Mouse (Mus musculus): ENCODE measurements around the gene Elob.
A peak's percentile ranks its signal among the peaks of the same experiment; 100 is the strongest.

Gene Elob

DNA sequence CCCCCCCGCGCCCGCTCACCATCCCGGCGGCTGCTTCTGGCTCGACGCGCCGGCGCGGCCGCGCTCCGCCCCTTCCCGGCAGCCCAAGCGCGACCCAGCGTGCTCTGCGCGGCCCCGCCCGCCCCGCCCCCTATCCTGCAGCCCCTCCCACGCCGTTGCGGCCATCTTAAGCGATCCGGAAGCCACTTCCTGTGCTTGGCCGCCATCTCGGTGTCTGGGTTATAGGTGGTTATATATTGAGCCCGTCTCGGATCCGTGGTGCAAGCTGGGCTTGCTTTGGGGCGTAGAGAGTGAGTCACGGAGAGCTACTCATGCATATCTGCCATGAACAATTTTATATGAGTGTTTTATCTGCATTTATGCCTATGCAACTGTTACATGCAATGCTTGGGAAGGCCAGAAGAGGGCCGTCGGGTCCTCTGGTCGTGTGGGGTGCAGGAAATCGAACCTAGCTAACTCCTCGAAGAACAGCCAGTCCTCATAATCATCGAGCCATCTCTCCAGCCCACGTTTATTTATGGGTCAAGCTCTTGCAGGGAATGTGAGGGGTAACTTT lies at the start of gene Elob:
Gene Elob, minus strand, starts transcription at position 73 of the 556 bp plus-strand sequence.
- DNase-seq (ENCODE audit: low spot score): peak; percentile 91

DNA sequence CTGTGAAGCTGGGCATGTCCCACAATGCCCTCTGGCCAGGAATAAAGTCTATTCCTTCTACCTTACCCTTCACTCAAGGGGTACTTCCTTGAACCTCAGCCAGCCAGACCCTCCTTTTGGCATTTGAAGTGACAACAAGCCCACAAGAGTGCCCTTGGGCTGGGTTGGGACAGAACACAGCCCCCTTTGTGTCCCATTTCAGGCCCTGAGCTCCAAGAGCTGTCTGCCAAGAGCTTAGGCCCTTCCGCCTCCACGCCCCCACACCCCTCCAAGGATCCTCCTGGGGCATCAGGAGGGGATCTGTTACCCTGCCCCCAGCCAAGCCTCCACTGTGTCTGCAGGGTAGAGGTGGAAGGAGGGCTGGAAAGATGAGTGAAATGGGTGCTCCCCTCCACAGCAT lies 48.2 kb upstream of the Elob start:
- no peak for DNase-seq (ENCODE audit: low spot score)

DNA sequence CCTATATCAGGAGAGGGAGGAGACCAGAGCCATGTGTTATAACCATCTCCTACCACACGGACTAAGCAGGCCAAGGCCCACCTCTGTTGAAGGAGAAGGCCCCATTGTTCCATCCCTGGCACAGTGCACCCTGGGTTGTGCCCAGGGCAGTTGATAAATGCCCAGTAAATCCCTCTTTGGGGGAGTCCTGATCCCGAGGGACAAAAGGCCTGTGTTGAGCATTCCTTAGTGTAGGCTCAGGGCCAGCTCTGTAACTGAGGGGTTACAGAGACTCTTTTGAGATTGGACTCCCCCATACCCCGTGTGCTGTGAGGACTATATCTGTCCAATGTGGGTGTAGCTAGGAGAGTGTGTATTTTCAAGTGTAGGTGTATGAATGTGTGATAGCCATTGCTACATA lies 47.8 kb upstream of the Elob start:
- no peak for DNase-seq (ENCODE audit: low spot score)

DNA sequence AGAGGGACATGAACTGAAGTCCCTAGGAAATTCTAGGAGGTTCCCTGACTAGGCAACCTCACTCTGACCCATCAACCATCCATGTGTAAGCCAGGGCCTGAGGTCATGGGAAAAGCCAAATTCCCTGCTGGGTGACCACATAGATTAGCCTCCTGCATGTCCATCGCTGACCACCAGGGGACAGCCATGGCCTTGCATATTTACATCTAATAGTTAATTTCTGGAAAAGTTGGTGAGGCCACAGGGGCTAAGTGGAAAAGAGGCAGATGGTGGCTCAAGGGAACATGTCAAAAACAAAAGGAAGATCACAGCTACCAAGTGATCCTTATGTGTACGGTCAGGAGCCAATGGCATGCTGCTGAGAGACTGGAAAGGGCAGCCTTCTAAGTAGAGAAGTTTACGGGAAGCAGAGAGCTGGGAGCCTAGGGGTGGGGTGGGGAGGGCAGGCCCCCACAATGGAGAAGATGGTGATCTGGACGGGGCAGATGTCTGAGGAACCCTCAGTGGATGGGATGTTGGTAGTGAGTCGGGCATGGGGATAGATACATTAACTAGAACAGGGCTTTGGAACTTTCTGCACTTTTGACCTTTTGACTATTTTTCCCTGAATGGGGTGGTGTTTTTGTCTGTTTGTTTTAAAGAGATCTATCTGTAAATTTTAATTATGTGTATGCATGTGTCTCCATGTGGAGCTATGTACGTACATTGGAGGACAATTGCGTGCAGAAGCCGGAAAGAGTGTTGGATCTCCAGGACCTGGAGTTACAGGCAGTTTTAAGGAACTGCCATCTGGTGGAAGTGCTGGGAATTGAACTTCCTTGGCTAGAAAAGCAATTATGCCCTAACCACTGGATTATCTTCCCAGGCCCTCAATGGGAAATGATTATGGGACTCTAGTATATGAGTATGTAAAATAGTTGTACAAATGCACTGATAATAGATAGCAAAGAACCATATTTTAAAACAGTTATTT lies 45.2 kb upstream of the Elob start:
- peak; percentile 28 for DNase-seq (ENCODE audit: low spot score)

DNA sequence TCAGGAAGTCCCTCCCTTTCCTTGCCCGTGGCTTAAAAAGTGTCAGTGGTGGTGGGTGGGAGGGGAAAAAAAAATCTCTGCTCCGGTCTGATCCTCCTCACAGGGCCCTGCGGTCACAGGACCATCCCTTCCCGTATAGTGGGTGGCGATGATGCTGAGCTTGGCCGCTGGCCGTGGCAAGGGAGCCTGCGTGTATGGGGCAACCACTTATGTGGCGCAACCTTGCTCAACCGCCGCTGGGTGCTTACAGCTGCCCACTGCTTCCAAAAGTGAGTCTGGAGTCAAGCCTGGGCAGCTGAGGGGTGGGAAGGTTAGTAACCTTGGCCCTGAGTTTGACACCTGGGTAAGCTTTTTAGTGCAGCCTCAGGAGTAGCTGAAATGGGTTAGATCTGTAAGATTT lies 39.6 kb upstream of the Elob start:
- DNase-seq (ENCODE audit: low spot score): no peak

DNA sequence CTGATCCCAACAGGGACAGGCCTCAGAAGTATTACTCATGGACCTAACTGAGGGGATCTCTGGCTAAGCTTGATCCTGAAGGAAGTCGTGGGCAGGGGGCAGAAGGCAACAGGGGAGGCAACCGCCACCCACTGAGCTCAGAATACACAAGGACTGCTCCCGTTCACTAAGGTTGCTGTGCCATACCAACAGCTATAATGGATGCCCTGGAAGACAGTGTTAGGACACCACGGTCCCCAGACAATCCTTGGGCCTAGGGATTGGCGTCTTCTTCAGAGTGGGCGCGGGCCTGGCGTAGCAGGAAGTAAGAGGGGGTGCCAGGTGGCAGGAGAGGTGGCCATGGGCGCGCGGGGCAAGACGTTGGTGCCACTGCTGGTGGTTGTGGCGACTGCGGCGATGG lies 38.8 kb upstream of the Elob start, which contains the start of gene Prss21:
Gene Prss21, plus strand, starts transcription at position 301 of the 400 bp plus-strand sequence.
- no peak for DNase-seq (ENCODE audit: low spot score)

DNA sequence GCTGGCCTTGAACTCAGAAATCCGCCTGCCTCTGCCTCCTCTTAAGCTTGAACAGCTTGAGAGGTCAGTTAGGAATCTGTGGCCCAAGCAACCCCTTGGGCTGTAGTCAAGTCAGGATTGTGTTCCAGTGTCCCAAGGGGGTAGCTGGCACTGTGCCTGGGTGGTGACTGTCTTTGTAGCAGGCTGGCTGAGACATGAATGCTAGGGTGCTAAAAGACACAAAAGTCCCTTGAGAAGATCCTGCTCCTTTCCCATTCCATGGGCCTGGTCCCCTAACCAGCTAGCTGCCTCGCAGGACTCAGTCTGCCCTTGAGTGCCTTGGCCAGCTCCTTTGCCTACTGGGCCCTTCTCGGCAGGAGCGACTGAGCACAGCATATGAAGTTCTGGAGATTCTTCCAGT lies 34.0 kb upstream of the Elob start:
- no peak for DNase-seq (ENCODE audit: low spot score)

DNA sequence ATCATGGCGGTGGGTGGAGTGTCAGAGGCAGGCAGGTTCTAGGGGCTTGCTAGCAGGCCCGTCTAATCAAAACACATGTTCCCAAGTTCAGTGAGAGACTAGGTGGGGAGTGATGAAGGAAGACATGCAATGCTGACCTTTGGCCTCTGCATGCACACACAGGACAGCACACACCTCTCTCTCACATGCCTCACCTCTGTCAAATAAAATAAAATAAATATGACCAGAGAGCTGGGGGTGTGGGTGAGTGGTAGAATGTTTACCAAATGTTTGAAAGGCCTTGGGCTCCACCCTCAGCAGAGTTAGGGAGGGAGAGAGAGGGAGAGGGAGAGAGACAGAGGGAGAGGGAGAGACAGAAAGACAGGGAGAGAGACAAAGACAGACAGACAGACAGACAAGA lies 29.0 kb upstream of the Elob start:
- DNase-seq (ENCODE audit: low spot score): no peak

DNA sequence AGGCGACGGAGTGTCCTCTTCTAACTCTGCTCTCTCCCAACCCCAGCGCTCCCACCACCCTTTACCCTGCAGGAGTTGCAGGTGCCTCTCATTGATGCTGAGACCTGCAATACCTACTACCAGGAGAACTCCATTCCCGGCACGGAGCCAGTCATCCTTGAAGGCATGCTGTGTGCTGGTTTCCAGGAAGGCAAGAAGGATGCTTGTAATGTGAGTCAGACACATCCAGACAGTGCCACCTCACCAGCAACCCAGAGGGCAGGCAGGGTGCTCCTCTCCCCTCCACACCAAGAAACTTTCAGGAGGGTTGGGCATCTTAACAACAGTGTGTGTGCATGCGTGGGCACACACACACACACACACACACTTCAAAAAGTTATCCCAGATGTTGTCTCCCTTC lies 28.3 kb upstream of the Elob start:
- no peak for DNase-seq (ENCODE audit: low spot score)

DNA sequence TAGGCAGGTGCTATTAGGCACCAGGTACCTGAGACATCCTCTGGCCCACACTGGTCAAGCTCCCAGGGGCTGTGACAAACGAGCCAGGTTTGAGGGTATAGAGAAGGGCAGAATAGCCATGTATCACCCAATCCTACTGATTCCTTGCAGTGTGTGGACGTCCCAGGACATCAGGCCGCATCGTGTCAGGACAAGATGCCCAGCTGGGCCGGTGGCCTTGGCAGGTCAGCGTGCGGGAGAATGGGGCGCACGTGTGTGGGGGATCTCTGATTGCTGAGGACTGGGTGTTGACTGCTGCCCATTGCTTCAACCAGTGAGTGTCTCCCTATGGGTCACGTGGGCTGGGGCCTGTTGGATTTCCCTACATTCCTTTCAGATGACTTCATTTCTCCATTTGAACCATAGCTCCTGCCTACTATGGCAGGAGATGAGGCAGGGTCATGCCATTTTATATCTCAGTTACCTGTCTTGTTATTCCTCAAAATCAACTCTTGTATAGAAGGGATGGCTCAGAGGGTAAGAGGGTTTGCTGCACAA lies 25.4 kb upstream of the Elob start:
- no peak for DNase-seq (ENCODE audit: low spot score)

DNA sequence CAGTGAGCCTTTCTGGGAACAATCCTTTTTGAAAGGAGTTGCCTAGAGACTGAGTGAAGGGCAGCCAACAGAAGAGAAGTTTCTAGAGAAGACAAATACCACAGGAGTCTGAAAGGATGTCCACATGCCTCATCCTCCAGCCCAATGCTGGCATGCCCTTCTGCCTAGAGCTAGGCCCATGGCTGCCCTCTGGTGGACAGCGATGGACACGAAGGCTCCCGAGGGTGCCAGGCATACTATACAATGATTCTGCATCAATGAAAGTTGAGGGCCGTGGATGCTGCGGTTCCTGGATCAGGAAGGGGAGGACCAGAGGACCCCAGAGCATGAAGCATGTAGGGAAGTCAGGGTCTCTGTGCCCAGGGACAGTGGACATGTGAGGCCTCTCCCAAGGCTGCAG lies 24.4 kb upstream of the Elob start:
- DNase-seq (ENCODE audit: low spot score): no peak

DNA sequence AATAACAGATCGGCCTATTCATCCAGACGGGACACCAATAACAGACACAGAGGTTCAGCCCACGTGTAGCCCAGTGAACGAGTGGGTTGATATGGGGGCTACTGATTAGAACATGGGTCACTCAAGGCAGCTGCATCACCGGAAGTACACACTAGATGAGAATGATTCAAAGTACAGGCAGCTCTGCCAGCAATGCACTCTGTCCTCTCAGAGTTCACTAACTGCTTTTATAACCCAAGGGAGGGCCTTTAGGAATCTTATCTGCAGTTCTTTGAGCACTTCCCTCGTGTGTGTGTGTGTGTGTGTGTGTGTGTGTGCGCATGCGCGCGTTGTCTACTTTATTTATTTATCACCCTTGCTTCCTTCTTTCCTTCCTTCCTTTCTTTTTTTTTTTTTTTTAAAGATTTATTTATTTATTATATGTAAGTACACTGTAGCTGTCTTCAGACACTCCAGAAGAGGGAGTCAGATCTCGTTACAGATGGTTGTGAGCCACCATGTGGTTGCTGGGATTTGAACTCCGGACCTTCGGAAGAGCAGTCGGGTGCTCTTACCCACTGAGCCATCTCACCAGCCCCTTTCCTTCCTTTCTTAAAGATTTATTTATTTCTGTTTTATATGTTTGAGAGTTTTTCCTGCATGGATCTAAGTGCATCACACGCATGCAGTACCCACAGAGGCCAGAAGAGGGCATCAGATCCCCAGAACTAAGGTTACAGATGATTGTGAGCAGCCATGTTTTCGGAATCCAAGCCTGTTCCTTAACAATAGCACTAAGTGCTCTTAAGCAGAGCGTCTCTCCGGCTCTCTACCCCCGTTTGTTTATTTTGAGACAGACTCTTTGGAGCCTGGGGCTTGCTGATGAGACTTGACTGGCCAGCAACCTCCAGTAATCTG lies 22.2 kb upstream of the Elob start:
- DNase-seq (ENCODE audit: low spot score): peak; percentile 42

DNA sequence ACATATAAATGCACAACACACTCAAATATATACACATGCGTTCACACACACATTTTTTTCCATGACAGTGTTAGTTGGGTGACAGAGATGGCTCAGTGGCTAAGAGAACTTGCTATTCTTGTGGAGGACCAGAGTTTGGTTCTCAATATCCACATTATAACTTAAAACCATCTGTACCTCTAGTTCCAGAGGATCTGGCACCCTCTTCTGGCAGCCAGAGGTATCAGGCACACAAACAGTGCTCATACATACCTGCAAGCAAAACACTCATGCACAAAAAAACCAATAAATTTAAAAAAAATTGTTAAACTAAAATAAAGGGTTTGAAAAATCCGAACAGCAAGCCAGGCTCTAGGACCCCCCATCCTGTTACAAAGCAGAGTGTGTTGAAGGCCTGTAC lies 21.1 kb upstream of the Elob start:
- no peak for DNase-seq (ENCODE audit: low spot score)

DNA sequence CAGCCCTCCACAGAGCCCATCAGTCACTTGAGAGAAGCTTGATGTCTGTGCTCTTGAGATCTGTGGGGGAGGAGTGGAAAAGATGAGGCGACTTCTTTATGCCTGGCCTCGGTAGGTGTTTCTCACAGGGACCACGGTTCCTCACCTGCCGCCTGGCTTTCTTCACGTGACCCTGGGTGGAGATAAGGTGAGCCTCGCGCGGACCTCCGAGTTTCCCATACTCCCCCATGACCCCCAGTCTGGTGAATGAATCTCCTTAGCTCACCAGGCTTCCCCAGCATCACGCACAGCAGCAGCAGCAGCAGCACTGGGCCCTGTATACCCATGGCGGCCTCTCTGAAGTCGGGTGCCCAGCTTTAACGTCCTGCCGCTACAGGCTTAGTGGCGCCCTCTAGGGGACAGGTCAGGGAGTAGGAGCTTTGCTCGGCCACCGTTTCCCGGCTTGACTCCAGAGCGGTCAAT lies 14.9 kb upstream of the Elob start, which contains the start of the genes Prss32 and Prss41:
Gene Prss32, plus strand, starts transcription at position 44 of the 462 bp plus-strand sequence.
Gene Prss41, minus strand, starts transcription at position 361 of the 462 bp plus-strand sequence.
- DNase-seq (ENCODE audit: low spot score): no peak

DNA sequence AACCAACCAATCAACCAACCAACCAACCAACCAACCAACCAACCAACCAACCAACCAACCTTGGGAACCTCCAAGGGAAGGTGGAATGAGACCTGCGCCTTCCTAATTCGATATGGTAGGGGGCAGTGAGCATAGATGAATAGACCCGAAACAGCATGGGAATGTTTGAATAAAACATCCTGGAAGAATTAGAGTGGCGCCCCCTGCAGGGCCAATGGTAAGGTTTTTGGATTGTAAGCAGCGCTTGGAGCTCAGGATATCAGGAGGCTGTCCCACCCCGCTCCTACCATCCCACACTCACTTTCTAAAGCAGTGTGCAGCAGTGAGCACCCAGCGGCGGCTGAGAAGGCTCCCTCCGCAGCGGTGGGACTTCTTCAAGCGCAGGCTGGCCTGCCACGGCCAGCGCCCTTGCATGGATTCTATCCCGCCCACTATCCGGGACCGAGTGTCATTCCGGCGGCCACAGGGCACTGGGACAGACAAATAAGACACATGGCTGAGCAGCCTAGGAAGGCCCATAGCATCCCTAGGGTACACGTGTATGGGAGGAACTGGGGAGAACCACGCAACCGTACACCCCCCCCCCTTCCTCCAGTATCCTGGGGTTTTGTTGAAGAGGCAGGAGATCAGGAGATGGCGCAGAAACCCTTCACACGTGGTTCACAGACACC lies 14.3 kb upstream of the Elob start:
- DNase-seq (ENCODE audit: low spot score): no peak

DNA sequence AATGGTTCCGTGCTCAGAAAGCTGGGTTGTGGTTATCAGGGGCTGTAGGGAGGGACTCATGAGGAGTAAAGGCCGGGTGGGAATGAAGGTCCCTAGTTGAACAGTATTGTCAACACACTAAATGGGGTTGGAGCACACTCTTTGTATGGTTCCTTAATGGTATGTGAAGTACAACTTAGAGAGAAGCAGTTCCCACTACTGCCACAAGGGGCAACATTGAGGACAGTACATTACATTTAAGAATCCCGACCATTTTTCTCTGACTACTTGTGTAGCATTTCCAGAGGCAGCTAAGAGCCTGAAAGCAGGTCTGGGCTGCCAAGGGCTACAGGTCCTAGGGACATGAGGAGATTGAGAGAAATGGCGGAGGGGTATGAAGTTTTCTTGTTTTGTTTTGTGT lies 12.2 kb upstream of the Elob start:
- no peak for DNase-seq (ENCODE audit: low spot score)

DNA sequence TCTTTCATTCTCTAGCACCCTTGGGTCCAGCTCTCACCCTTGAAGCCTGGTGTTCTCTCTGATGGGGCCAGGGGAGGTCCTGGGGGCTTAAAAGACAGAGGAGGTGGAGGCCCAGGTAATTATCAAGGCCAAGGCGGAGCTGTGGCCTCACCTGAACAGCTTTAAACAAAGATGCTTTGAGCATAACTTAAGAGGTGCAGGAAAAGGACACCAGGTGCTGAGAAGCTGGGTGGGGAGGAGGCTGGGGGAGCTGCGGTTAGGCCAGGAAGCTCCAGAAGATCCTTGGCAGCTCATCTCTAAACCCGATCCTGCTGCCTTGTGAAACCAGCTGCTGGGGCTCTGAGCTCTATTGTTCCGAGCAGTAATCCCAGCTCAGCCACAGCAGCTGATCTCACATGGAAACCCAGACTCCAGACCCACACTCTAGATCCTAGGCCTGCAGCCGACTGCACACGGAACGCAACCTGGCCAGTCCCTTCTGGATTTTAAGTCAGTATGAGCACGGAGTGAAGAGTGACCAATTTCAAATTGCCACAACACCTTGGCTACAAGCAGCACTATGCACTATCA lies 7.2 kb upstream of the Elob start, which contains the start of gene Prss33:
Gene Prss33, minus strand, starts transcription at position 51 of the 570 bp plus-strand sequence.
- no peak for DNase-seq (ENCODE audit: low spot score)

DNA sequence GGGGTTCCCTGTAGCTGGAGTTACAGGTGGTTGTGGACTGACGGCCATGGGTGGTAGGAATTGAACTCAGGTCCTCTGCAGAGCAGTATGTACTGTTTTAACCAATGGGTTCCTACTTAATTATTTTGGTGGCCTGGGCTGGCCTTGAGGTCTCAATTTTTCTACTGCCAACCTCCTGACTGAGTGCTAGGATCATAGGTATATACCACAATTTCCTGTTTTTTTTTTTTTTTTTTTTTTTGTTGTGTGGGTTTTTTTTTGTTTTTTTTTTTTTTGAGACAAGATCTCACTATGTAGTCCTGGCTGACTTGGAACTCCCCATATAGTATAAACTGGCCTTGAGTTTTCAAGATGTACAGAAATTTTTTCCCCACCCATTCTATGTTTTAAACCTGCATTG lies 2.3 kb upstream of the Elob start:
- no peak for DNase-seq (ENCODE audit: low spot score)

DNA sequence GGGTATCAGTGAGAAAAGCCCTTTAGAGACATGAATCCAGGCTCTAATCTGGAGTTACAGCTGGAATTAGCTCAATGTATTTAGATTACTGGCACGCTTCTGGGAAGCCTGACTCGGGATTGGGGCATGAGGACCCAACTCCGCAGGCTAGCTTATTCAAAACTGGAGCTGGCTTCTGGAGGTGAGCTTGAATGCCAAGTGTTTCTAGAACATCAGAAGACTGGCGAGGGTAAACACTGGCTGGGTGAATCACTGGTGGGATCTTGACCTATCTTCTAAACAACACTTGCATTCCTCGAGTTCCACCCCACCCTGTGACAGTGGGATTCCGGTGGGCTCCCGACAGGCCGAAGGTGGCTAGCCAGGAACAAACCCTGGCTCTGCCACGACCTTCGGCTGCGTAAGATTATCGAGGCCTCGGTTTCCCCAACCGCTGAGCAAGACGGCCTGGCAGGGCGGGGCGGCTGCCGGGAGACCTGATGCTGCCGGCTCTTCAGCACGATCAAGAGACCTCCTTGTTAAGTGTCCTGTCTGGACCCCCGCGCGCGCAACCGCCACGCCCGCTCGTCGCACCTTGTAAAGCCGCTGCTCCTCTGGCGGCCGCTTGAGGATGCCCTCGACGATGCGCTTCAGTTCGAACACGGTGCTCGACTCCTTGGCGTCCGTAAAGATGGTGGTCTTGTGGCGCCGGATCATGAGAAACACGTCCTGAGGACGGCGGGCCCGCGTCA lies 500 bp downstream of the Elob start:
- no peak for DNase-seq (ENCODE audit: low spot score)

DNA sequence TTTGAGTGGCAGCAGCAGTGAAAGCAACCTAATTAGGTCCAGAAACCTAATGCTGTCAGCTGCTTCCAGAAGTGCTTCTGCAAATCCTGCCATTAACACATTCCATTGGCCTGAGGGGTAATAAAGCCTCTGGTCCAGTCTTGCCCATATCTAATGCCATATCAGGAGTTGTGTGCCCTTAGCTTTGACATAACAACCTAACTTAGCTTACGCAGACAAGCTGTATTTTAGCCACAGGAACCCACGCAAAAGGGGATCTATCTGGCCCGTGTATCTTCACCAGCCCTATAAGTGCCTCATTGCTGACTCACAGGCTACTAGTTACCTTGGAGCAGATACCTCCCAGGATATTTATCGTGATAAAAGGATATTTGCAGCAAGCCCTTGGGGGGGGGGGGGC lies 3.3 kb downstream of the Elob start:
- no peak for DNase-seq (ENCODE audit: low spot score)
